Mouse (Mus musculus): ENCODE data around the gene Psmf1.

The Psmf1 gene

DNA sequence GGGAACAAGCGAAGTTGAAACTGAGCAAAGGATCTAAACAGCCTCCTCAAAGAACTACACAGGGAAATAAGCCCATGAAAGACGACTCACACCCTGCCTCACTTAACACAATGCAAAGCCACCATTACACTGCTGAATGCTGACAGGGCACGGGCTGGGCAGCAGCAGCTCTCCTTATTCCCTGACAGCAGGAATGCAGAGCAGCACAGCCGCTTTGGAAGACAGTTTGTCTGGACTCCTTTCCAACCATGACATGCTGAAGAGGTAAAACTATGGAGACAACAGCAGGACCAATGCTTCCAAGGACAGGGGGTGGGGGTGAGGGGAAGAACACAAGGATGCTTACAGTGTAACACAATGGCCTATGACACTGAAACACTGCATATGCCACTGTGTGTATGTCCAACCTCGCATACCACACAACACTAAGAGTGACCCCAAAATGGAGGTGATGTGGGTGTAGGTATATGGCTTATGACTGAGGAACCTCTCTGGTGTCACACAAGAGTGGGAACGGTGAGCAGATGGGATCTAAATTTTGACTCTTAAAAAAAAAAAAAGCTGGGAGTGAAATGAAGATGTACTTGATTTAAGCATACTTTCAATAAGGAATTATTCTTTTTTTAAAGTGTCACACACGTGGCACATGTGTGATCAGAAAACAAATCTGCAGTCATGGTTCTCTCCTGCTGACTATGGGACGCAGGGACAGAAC lies 10.7 kb downstream of the Psmf1 start:
- DNase-seq, result no peak

DNA sequence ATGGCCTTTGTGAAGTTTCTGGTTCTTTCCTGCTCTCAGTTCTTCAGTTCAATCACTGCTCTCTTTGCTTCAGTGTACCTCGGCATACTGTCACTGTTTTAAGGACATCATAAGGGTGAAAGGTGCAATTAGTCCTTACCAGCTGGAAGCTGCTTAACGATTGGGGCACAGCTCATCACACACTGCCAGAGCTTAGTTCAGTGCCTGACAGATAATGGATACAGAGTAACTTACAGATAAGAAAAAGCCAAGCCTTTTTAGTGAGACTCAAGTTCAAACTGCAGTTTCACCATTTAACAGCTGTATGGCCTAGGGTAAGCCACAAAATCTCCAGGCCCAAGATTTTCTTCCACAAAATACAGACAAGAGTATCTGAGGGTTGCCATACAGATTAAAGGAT lies 19.9 kb downstream of the Psmf1 start:
- no peak for DNase-seq

DNA sequence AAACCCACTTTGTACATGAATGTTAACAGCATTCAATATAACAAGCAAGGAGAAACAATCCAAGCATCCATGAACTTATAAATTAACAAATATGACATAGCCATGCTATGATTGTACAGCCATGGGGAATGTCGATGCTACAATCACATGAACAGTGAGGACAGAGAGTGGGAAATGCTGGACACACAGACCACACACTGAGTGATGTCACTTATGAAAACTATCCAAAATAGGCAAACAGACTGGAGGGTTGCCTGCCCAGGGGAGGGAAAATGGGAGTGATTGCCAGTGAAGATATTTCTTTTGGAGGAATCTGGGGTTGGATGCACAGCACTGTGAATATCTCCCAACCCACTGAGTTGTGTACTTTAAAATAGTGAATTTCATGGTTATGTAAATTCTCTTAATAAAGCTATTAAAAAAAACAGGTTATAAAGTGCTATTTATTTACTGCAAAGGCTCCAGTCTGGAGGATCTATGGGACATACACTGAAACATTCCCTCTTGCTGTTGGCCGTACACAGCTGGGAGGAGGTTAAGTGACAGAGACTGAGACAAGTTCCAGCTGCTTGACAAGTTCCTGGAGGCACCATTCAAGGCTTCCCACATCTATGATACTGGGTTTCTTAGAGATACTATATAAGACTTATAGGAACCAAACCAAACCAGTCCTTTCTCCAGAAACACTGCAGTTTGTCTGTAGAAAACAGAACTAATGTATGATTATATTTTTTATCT lies 27.5 kb downstream of the Psmf1 start:
- DNase-seq, result no peak

DNA sequence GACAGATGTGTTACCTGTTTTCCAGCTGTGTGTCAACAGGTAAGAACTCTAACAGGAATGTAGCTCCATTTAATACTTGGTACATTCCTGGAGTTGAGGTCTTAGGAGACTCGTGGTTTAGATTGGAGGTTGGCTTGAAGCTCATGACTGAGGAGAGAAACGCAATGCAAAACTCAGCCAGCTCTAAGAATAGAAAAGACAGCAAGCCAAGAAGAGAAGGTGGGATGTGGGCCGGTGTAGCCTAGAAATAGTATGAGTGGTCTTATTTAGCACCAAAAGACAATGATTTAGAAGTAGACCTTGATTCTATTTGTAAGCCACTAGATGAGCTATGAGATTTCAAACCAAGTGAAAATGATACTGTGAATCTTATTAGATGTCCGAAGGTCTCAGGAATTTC lies 28.5 kb downstream of the Psmf1 start:
- DNase-seq, result no peak

DNA sequence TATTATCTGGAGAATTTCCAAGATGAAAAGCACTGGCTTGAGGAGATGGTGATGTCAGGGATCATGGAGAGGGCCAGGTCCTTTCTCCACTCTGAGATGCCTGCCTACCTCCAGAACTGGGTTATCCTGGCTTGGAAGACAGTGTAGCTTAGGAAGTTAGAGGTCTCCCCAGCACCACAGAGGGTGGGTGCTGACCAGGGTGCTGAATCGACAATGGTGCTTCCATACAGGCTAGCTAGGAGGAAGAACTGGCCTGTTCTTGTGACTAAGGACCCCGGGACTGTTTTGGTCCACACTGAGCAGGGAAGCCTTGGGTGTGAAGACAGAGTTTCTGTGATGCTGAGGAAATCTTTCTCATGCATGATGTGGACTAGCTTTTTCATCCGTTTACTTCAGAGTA lies 31.3 kb downstream of the Psmf1 start:
- no peak for DNase-seq

DNA sequence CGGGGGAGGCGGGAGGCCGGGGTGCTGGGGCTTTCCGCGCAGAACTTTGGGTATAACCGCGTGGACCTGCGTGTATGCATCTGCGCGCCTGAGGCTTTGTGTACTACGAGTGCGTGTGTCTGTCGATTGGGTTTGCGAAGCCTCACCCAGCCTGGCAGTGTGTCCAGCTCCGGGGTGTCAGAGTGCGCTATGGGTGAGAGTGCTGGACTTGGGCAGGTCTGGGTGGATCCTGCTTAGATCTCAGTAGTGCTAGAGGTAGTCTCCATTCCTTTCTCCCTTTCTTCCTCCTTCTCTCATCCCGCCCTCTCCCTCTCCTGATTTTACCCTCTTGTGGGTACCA lies 41.2 kb downstream of the Psmf1 start:
- DNase-seq, result no peak

DNA sequence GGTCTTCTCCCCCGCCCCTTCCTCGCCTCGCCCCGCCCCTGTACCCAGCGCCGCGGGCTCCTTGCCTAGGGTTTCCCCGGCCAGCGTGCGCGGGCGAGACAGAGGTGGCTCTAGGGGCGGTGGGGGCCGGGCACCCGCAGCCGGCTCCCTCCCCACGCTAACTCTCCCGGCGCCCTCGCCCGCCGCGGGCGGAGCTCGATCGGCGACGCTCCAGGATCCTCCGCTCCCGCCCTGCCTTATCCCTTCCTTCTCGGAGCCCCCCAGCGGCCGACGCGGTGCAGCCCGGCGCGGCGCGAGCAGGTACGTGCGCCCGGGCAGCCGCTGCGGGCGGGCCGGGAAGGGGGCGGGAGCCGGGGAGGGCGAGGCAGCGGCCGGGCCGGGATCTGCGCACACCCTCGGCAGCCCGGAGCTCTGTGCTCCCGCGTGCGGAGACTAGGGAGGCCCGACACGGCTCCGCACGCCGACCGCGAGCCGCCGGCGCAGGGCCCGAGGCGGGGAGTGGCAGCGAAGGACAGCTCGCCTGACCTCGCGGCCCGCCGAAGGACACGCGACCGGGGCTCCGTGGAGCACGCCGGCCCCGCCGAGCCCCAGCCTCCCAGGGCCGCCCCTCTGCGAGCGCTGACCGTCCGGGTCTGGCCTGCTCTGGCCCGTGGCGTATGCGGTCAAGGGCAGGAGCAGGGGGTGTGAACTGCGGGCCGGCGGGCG lies 41.7 kb downstream of the Psmf1 start:
- no peak for DNase-seq

DNA sequence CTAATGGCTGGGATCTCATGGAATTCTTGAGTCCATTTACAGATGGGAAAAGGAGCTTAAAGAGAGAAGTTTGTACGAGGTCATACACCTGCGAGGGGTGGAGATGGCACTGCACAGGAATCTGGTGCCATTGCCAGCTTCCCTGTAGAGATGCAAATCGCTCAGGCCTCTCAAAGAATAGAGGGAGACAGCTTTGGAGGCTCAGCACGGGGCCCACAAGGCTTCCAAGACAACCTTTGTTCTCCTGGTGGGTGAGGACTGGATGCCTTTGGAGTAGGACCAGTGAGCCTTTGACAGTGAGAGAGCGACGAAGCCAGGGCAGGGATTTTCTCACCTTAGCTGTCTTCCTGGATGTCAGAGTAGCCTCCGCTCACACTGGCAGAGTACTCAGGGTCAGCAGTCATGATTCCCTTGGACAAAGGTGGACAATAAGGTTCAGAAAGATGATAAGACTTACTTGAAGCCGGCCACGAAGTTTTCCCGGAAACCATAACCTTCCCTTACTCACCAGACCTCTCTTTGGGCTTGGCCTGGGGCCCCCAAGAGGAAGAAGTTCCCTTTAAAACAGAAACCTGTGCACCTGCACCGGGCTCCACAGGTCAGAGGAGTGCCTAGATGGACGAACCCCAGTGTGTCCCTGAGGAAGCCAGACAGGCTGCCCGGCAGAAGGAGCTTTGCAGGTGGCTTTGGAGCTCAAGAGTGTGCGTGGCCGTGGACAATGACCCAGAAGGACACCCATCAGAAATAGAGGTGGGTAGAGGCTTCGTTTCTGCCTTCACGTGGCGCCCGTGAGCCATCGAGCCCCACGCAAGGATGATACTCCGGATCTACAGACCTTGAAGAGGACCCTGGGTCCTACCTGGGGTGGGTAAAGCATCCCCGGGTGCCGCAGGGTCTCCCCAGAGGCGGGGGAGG lies 42.5 kb downstream of the Psmf1 start, which contains the start of gene Tmem74b:
Tmem74b (plus strand) TSS at position 778 of the 915 bp plus-strand sequence.
- DNase-seq, result no peak

DNA sequence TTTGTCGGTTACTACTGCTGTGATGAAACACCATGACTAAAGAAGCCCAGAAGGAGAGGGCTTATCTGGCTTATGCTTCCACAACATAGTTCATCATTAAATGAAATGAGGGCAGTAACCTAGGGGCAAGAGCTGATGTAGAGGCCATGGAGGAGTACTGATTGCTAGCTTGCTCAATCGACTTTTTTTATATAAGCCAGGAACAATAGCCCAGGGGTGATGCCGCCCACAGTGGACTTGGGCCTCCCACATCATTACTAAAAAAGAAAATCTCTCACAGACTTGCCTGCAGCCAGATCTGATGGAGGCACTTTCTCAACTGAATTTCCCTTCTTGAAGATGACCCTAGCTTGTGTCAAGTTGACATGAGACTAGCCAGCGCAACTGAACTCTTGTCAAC lies 61.0 kb downstream of the Psmf1 start:
- DNase-seq, result no peak

DNA sequence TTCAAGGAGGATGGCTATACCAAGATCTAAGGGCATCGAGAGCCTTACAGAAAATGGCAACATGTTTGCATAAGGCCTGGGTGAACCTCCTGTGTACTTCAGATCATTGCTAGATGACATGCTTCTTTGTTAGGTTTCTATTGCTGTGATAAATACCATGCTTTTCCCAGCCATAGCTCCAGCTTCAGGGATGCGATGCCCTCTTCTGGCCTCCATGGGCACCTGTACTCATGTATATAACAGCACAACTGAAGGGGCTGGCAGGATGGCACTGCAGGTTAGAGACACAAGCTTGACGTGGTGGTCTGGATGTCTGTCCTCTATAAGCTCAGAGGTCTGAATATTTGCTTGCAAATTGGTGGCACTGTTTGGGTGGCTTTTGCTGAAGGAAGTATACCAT lies 61.6 kb downstream of the Psmf1 start:
- no peak for DNase-seq

DNA sequence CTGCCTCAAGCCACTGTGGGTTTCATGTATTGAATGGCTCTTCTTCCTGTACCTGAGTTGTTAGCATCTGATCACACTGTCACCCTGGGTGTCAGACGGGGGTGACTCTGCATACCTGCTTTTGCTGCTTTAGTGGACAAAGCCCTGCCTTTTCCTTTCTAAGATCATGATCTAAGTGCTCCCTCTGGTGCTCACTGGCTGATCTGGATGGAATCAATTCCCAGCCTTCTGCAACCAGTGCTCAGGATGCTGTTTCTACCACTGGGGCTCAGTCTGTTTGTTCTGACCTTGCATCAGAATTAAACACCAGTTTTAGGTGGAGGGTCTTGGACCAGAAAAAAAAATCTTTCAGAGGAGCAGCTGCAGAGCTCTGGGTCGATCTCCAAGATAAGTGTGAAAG lies 67.8 kb downstream of the Psmf1 start:
- DNase-seq, result no peak

DNA sequence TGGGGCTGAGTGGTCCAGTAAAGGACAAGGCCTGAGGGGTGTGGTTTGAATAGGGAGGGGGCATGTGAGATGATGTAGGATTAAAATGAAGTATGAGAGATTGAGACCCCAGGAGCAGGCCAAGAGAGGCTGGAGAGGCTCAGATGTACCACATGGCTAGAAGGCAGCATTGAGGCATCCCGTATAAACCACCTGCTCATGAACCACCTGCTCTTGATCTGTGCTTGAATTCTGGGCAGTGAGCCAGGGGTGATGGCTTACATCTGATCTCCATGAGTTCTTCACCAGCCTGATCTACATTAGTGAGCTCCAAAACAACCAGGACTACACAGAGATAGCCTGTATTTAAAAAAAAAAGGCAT lies 73.0 kb downstream of the Psmf1 start:
- no peak for DNase-seq

DNA sequence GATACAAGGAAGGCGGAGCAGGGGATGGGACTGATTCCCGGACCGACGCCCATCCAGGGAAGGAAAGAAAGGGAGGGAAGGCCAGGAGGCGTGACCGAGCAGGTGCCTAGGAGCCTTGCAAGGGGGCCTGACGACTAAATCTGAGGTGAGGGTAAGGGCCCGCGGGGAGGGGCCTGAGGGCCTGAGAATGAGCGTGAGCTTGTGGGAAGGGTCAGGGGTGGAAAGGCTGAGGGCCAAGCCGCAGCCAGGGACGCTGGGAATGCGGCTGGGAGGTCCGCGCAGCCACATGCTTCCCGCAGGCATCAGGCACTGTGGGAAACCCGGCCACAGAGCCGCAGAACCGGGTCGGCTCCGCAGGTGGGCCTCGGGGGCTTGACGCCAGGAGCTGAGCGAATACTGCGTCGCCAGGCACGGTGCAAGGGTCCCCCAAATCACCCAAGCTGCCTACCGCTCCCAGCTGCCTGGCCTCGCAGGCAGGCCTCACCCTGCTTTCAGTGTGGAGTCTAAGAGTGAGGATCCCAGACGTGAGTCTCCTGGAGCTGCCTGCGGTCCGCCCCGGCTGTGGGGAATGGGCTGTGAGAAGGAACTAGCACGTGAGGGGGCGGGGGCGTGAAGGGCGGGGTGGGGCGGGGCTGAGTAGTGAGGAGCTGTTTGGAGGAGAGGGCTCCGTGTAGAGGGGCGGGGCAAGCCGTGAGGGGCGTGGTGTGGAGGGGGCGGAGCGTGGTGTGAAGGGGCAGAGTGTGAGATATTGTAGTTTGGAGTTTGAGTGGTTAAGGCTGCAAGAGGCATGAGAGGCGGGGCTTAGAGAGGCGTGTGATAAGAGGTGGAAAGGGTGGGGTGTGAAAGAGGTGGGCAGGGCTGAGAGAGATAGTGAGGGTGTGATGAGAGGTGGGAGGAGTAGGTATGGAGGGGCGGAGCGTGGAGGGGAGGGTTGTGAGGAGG lies 73.7 kb downstream of the Psmf1 start:
- DNase-seq, result no peak

DNA sequence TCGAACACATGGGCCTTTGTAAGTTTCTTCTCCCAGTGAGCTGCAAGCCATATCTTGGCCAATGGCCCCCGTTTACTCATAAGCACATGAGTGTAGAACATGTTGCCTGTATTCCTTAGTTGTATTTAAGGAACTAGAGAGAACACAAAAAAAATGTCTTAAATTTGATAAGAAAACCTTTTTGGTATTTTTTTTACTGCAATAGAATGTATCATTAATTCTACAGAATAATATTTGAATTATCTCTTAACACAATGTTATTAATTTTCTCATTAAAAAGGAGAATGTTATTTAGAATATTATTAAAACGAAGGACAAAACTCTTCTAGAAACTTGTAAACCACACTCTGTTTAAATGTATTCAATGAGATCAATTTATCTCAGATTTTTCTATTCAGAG lies 75.6 kb downstream of the Psmf1 start, which contains the start of gene Rad21l:
Rad21l (minus strand) TSS at position 101 of the 400 bp plus-strand sequence.
- DNase-seq, result no peak
